Mouse (Mus musculus): ENCODE measurements around the gene Gm20695. TPM values are rescaled to one million over a fixed set of nuclear protein-coding genes. Genes with fewer than 3 reads are reported as not detected.
"Not testable (repeated sequence)": the region's sequence is repeated elsewhere in the genome, so short reads cannot be mapped to it uniquely, and the experiment has no call there.

Gm20695 gene
- polyA plus RNA-seq, 1 experiment = not detected

- Histone ChIP-seq H3K4me3 (ENCODE audit: control insufficient read depth, insufficient read depth, low read length) (peak within 1 kb of the TSS; percentile 67), H3K27ac (ENCODE audit: control insufficient read depth, insufficient read depth, low read length) (no peak within 1 kb of the TSS), H3K36me3 (ENCODE audit: control insufficient read depth, insufficient read depth, low read length) (no peaks in the 10 kb centered on the region), H3K4me1 (replicated peaks; ENCODE audit: control insufficient read depth, insufficient read depth, low read length) (peaks cover 6% of the 10 kb centered on the region; the same call in 1 of the 2 replicates), H3K27me3 (ENCODE audit: control insufficient read depth, insufficient read depth, low read length) (no peaks in the 10 kb centered on the region)
- WGBS = 5% methylated on average over 38 of the region's 38 CpGs
- TF ChIP-seq POLR2A (IDR thresholded peaks at IDR 0.05; ENCODE audit: control insufficient read depth, extremely low read depth, insufficient read depth, low read length, poor library complexity) (0 out of 2 replicates have a peak, but pooled peaks have one; percentile 41), CTCF (IDR thresholded peaks at IDR 0.05; ENCODE audit: borderline replicate concordance, control insufficient read depth, extremely low read depth, insufficient read depth, low read length, poor library complexity) (peak; percentile 55; the same call in 1 of the 2 replicates)
- DNase-seq = peak; percentile 93
Observed at GRCm38 (mm10) chr16:3846711-3847518, 37.5 kb upstream of the Gm20695 start, which contains the start of gene Zfp174. Gene Zfp174, plus strand, starts transcription at chr16:3847268.

GRCm38 (mm10) chr16:3847871-3848270 is 36.6 kb upstream of the Gm20695 start:
- TF ChIP-seq CTCF (IDR thresholded peaks at IDR 0.05; ENCODE audit: borderline replicate concordance, control insufficient read depth, extremely low read depth, insufficient read depth, low read length, poor library complexity) (no peak), POLR2A (IDR thresholded peaks at IDR 0.05; ENCODE audit: control insufficient read depth, extremely low read depth, insufficient read depth, low read length, poor library complexity) (no peak)
- H3K27ac ChIP-seq (ENCODE audit: control insufficient read depth, insufficient read depth, low read length) = no peak overlapping the region
- WGBS = 92% methylated on average over 4 of the region's 4 CpGs
- peaks cover 6% of the 10 kb centered on the region; the same call in 1 of the 2 replicates for H3K4me1 ChIP-seq (replicated peaks; ENCODE audit: control insufficient read depth, insufficient read depth, low read length)
- H3K36me3 ChIP-seq (ENCODE audit: control insufficient read depth, insufficient read depth, low read length) = no peaks in the 10 kb centered on the region
- no peak overlapping the region for H3K4me3 ChIP-seq (ENCODE audit: control insufficient read depth, insufficient read depth, low read length)
- no peak for DNase-seq
- H3K27me3 ChIP-seq (ENCODE audit: control insufficient read depth, insufficient read depth, low read length) = no peaks in the 10 kb centered on the region

- Histone ChIP-seq H3K36me3 (ENCODE audit: control insufficient read depth, insufficient read depth, low read length) (no peaks in the 10 kb centered on the region), H3K27ac (ENCODE audit: control insufficient read depth, insufficient read depth, low read length) (no peak overlapping the region), H3K4me3 (ENCODE audit: control insufficient read depth, insufficient read depth, low read length) (no peak overlapping the region), H3K4me1 (replicated peaks; ENCODE audit: control insufficient read depth, insufficient read depth, low read length) (peaks cover 6% of the 10 kb centered on the region; the same call in 1 of the 2 replicates), H3K27me3 (ENCODE audit: control insufficient read depth, insufficient read depth, low read length) (no peaks in the 10 kb centered on the region)
- 83% methylated on average over 3 of the region's 3 CpGs for WGBS
- TF ChIP-seq POLR2A (IDR thresholded peaks at IDR 0.05; ENCODE audit: control insufficient read depth, extremely low read depth, insufficient read depth, low read length, poor library complexity) = no peak
- TF ChIP-seq CTCF (IDR thresholded peaks at IDR 0.05; ENCODE audit: borderline replicate concordance, control insufficient read depth, extremely low read depth, insufficient read depth, low read length, poor library complexity) = no peak
- DNase-seq = no peak
Observed at GRCm38 (mm10) chr16:3848416-3848815, 36.0 kb upstream of the Gm20695 start.

- not testable (repeated sequence) for DNase-seq; H3K27me3 ChIP-seq (ENCODE audit: control insufficient read depth, insufficient read depth, low read length); H3K4me3 ChIP-seq (ENCODE audit: control insufficient read depth, insufficient read depth, low read length); H3K4me1 ChIP-seq (replicated peaks; ENCODE audit: control insufficient read depth, insufficient read depth, low read length); H3K36me3 ChIP-seq (ENCODE audit: control insufficient read depth, insufficient read depth, low read length); H3K27ac ChIP-seq (ENCODE audit: control insufficient read depth, insufficient read depth, low read length)
- 97% methylated on average over 13 of the region's 13 CpGs for WGBS
Observed at GRCm38 (mm10) chr16:3851301-3851700, 33.1 kb upstream of the Gm20695 start.

GRCm38 (mm10) chr16:3852586-3852985 is 31.9 kb upstream of the Gm20695 start:
- WGBS = 95% methylated on average over 12 of the region's 12 CpGs
- TF ChIP-seq POLR2A (IDR thresholded peaks at IDR 0.05; ENCODE audit: control insufficient read depth, extremely low read depth, insufficient read depth, low read length, poor library complexity) (no peak), CTCF (IDR thresholded peaks at IDR 0.05; ENCODE audit: borderline replicate concordance, control insufficient read depth, extremely low read depth, insufficient read depth, low read length, poor library complexity) (no peak)
- Histone ChIP-seq H3K4me3 (ENCODE audit: control insufficient read depth, insufficient read depth, low read length) (no peak overlapping the region), H3K36me3 (ENCODE audit: control insufficient read depth, insufficient read depth, low read length) (no peaks in the 10 kb centered on the region), H3K27me3 (ENCODE audit: control insufficient read depth, insufficient read depth, low read length) (no peaks in the 10 kb centered on the region), H3K4me1 (replicated peaks; ENCODE audit: control insufficient read depth, insufficient read depth, low read length) (peaks cover 3% of the 10 kb centered on the region; the same call in 1 of the 2 replicates), H3K27ac (ENCODE audit: control insufficient read depth, insufficient read depth, low read length) (no peak overlapping the region)
- DNase-seq = no peak

GRCm38 (mm10) chr16:3854437-3855182 is 29.8 kb upstream of the Gm20695 start:
- Histone ChIP-seq H3K27ac (ENCODE audit: control insufficient read depth, insufficient read depth, low read length) (no peak overlapping the region), H3K27me3 (ENCODE audit: control insufficient read depth, insufficient read depth, low read length) (no peaks in the 10 kb centered on the region), H3K4me1 (replicated peaks; ENCODE audit: control insufficient read depth, insufficient read depth, low read length) (no peaks in the 10 kb centered on the region; the same call in 1 of the 2 replicates), H3K36me3 (ENCODE audit: control insufficient read depth, insufficient read depth, low read length) (no peaks in the 10 kb centered on the region), H3K4me3 (ENCODE audit: control insufficient read depth, insufficient read depth, low read length) (no peak overlapping the region)
- no peak for TF ChIP-seq CTCF (IDR thresholded peaks at IDR 0.05; ENCODE audit: borderline replicate concordance, control insufficient read depth, extremely low read depth, insufficient read depth, low read length, poor library complexity)
- DNase-seq = no peak
- 93% methylated on average over 11 of the region's 11 CpGs for WGBS

All from thymus, adult 2 months (tissue).